Mouse (Mus musculus): Measurements from ENCODE around the gene Mypn. TPM values are rescaled to one million over a fixed set of nuclear protein-coding genes. Genes with fewer than 3 reads are reported as not detected.

The Mypn gene
- polyA plus RNA-seq (2016; fragmentation: Nextera tagmentation; extraction: Ambion mirVana), result not detected in 2 replicates

GRCm38 (mm10) chr10:63203728-63204127 lies at the start of gene Mypn:
Gene Mypn, minus strand, starts transcription at chr10:63203952.
- Histone ChIP-seq H3K4me1 (no peaks in the 10 kb centered on the region), H3K9ac (no peak within 1 kb of the TSS), H3K4me3 (replicated peaks) (no peak within 1 kb of the TSS), H3K27me3 (no peaks in the 10 kb centered on the region), H3K9me3 (no peaks in the 10 kb centered on the region), H3K36me3 (replicated peaks) (no peaks in the 10 kb centered on the region), H3K27ac (no peak within 1 kb of the TSS), H3K4me2 (no peak within 1 kb of the TSS)
- 90% methylated on average over 15 of the region's 15 CpGs for WGBS
- no peak for ATAC-seq (ENCODE audit: low FRiP score)

DNA sequence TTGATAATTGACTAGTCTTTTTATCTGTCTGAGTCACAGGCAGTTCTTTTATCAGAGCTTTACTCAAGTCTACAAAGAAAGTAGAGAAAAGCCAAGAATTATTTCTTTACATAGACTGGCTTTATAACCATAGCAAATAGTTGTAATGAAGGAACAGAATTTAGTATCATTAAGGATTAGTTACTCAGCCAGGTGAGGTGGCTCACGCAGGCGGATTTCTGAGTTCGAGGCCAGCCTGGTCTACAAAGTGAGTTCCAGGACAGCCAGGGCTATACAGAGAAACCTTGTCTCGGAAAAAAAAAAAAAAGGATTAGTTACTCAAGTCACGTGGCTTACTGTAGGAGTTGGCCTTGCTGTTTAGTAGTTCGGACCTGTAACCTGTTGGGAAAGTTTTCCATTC lies 44.7 kb upstream of the Mypn start:
- 92% methylated on average over 6 of the region's 6 CpGs for WGBS
- H3K4me3 ChIP-seq (replicated peaks), result no peak overlapping the region

DNA sequence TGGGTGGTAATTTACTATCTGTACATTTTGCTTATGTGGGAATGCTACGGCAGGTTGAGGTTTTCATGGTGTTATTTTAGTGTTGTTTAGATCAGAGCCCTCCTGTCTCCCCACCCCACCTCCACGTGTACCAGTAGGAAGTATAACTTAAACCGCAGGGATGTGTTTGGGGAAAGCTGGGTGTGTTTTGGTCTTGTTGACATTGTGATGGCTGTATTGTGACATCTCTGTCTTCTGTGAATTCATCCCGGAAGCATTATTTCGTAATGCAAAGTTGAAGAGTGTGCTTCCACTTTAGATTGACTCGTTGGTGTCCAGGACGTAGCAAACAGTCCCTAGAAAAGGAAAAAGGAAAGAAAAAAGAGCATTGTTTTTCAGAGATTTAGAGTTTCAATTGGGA lies 43.7 kb upstream of the Mypn start:
- no peaks in the 10 kb centered on the region for H3K27me3 ChIP-seq
- no peak overlapping the region for H3K9ac ChIP-seq
- H3K4me1 ChIP-seq, result peaks cover 21% of the 10 kb centered on the region
- no peak overlapping the region for H3K4me3 ChIP-seq (replicated peaks)
- 88% methylated on average over 7 of the region's 7 CpGs for whole genome bisulfite sequencing
- no peaks in the 10 kb centered on the region for H3K9me3 ChIP-seq
- H3K27ac ChIP-seq, result no peak overlapping the region
- no peak for ATAC-seq (ENCODE audit: low FRiP score)
- no peak overlapping the region for H3K4me2 ChIP-seq
- peaks cover 20% of the 10 kb centered on the region for H3K36me3 ChIP-seq (replicated peaks)

More for the DNA sequence above, 44.7 kb upstream of the Mypn start:
- H3K36me3 ChIP-seq (replicated peaks), result peaks cover 27% of the 10 kb centered on the region
- no peaks in the 10 kb centered on the region for H3K9me3 ChIP-seq
- H3K9ac ChIP-seq, result no peak overlapping the region
- no peak for ATAC-seq (ENCODE audit: low FRiP score)
- H3K27ac ChIP-seq, result no peak overlapping the region
- H3K27me3 ChIP-seq, result no peaks in the 10 kb centered on the region
- H3K4me2 ChIP-seq, result no peak overlapping the region
- H3K4me1 ChIP-seq, result peaks cover 14% of the 10 kb centered on the region

GRCm38 (mm10) chr10:63245846-63246245 lies 42.1 kb upstream of the Mypn start:
- H3K27ac ChIP-seq, result no peak overlapping the region
- peaks cover 16% of the 10 kb centered on the region for H3K36me3 ChIP-seq (replicated peaks)
- H3K9ac ChIP-seq, result no peak overlapping the region
- no peaks in the 10 kb centered on the region for H3K9me3 ChIP-seq
- H3K27me3 ChIP-seq, result no peaks in the 10 kb centered on the region
- peaks cover 25% of the 10 kb centered on the region for H3K4me1 ChIP-seq
- no peak for ATAC-seq (ENCODE audit: low FRiP score)
- no peak overlapping the region for H3K4me3 ChIP-seq (replicated peaks)
- WGBS, result 91% methylated on average over 3 of the region's 3 CpGs
- no peak overlapping the region for H3K4me2 ChIP-seq

- peak overlapping the region; percentile 62 for H3K4me2 ChIP-seq
- H3K4me3 ChIP-seq (replicated peaks), result peak overlapping the region; percentile 91
- H3K9ac ChIP-seq, result peak overlapping the region; percentile 90; the same call in 1 of the 2 replicates
- H3K27me3 ChIP-seq, result no peaks in the 10 kb centered on the region
- no peak for ATAC-seq (ENCODE audit: low FRiP score)
- no peak overlapping the region for H3K27ac ChIP-seq
- no peaks in the 10 kb centered on the region for H3K9me3 ChIP-seq
- peaks cover 25% of the 10 kb centered on the region for H3K4me1 ChIP-seq
- H3K36me3 ChIP-seq (replicated peaks), result peaks cover 6% of the 10 kb centered on the region
- 15% methylated on average over 5 of the region's 5 CpGs for WGBS
Observed at GRCm38 (mm10) chr10:63244746-63245145, 41.0 kb upstream of the Mypn start.

DNA sequence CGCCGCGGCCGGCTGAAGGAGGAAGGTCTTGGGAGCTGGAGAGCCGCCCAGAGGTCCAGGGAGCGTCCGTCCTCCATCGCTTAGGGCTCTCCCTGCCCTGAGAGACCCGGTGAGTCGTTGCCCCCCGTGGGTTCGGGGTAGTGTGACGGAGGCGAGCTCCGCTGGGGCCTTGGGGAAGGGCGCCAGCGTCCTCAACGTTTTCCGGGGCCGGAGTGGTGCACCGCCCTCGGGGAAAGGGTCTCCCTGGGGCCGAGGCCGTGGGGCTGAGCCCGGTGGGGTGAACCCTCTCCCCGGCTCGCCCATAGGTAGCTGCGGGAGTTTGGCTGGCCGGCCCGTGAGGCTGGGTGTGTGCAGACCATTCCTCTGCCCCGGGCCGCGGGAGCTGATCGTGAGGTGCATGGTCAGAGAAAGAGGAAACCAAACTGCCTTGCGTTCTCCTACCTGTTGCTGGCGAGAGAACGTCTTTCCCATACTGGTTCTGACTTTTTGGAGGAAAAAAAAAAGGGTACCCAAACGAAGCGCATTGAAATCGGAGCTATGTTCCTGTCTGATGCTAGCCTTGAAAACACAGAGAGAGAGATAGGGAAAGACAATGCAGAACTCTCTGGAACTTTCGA lies 40.4 kb upstream of the Mypn start:
- Histone ChIP-seq H3K9ac (peak overlapping the region; percentile 90), H3K9me3 (no peaks in the 10 kb centered on the region), H3K4me2 (peak overlapping the region; percentile 62), H3K4me1 (peaks cover 25% of the 10 kb centered on the region), H3K4me3 (replicated peaks) (peak overlapping the region; percentile 91), H3K27ac (peak overlapping the region; percentile 98), H3K27me3 (no peaks in the 10 kb centered on the region), H3K36me3 (replicated peaks) (peaks cover 4% of the 10 kb centered on the region)
- under 1% methylated on average over 41 of the region's 41 CpGs for WGBS
- ATAC-seq (ENCODE audit: low FRiP score), result peak; percentile 81

- Histone ChIP-seq H3K4me3 (replicated peaks) (peak within 1 kb of the TSS; percentile 91), H3K4me2 (peak within 1 kb of the TSS; percentile 62), H3K27ac (peak within 1 kb of the TSS; percentile 98), H3K4me1 (peaks cover 25% of the 10 kb centered on the region), H3K9me3 (no peaks in the 10 kb centered on the region), H3K27me3 (no peaks in the 10 kb centered on the region), H3K9ac (peak within 1 kb of the TSS; percentile 90), H3K36me3 (replicated peaks) (peaks cover 4% of the 10 kb centered on the region)
- WGBS, result under 1% methylated on average over 43 of the region's 44 CpGs
- ATAC-seq (ENCODE audit: low FRiP score), result peak; percentile 99
Observed at GRCm38 (mm10) chr10:63243493-63244054, 39.8 kb upstream of the Mypn start, which contains the start of gene Herc4. Gene Herc4, plus strand, starts transcription at chr10:63243810.

DNA sequence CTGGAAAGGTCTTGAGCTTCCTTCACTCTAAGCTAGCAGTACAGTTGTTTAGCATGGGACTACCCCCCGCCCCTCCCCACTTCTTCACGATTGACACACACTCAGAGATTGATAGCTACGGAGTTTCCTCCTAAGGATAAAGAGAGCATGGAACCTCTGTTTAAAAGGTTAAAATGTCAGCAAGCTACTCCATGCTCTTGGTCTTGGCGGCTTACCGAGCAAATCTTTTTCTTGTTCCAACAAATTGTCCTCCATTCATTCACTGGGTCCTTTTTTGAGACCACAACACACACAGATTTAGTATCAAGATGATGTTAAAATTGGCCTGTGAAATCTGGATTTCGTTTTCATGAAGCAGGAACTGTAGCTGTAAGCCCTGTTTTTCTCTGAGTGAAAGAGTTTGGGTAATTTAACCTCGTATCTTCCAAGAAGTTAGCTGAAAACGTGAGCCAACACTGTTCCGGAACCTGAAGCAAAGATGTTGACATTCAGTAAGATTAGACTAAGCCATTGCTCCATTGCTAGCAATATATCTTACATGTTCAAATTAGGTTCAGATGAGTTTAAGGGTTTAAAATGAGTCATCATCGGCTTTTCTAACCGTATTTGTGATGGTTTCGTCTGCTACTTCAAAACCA lies 39.2 kb upstream of the Mypn start:
- Histone ChIP-seq H3K9ac (peak overlapping the region; percentile 50; the same call in 1 of the 2 replicates), H3K4me3 (replicated peaks) (peak overlapping the region; percentile 91), H3K27me3 (no peaks in the 10 kb centered on the region), H3K4me1 (peaks cover 25% of the 10 kb centered on the region), H3K36me3 (replicated peaks) (peaks cover 4% of the 10 kb centered on the region), H3K9me3 (no peaks in the 10 kb centered on the region), H3K4me2 (peak overlapping the region; percentile 61), H3K27ac (no peak overlapping the region)
- WGBS, result 32% methylated on average over 12 of the region's 12 CpGs
- no peak for ATAC-seq (ENCODE audit: low FRiP score)

DNA sequence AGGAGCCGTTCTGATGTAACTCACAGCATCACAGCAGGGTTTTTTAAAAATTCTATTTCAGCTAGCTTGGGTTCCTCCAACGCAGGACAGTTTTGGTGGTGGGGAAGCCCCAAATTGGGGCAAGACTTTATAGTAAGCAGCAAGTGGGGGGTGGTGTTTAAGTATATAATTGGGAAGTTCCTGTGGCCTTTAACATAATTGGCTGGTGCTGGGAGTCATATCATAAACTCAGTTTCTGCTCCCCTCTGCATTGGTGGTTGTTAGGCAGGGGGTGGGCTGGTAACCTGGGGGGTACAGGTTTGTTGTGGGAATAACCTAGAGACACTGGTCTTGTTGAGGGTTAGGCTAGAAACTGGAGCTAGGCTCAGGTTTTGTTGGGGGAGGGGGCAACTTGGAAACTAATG lies 37.1 kb upstream of the Mypn start:
- Histone ChIP-seq H3K36me3 (replicated peaks) (peaks cover 4% of the 10 kb centered on the region), H3K4me3 (replicated peaks) (no peak overlapping the region), H3K27ac (no peak overlapping the region), H3K9ac (no peak overlapping the region), H3K4me1 (peaks cover 23% of the 10 kb centered on the region), H3K4me2 (no peak overlapping the region), H3K9me3 (no peaks in the 10 kb centered on the region), H3K27me3 (no peaks in the 10 kb centered on the region)
- no peak for ATAC-seq (ENCODE audit: low FRiP score)
- 81% methylated on average over 2 of the region's 2 CpGs for WGBS

DNA sequence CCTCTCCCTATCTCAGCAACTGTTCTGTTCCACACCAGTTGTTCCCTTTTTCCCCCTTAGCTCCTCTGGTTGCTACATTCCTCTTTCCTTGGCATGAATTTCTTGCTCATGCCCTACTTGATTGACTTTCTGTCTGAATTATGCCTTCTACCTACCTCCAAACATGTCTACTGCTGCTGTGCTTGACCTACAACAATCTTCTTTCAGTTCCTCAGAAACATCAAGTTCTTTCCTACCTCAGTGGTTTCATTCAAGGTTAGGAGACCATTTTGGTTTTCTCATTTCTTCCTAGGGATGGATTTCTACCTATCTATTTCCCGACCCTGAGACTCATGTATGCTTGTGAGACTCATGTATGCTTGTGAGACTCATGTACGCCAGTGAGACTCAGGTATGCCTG lies 36.1 kb upstream of the Mypn start:
- H3K27ac ChIP-seq, result no peak overlapping the region
- no peak overlapping the region for H3K4me3 ChIP-seq (replicated peaks)
- H3K36me3 ChIP-seq (replicated peaks), result no peaks in the 10 kb centered on the region
- no peaks in the 10 kb centered on the region for H3K27me3 ChIP-seq
- peaks cover 15% of the 10 kb centered on the region for H3K4me1 ChIP-seq
- 79% methylated on average over 2 of the region's 2 CpGs for WGBS
- H3K9ac ChIP-seq, result no peak overlapping the region
- no peak for ATAC-seq (ENCODE audit: low FRiP score)
- no peak overlapping the region for H3K4me2 ChIP-seq
- H3K9me3 ChIP-seq, result no peaks in the 10 kb centered on the region

DNA sequence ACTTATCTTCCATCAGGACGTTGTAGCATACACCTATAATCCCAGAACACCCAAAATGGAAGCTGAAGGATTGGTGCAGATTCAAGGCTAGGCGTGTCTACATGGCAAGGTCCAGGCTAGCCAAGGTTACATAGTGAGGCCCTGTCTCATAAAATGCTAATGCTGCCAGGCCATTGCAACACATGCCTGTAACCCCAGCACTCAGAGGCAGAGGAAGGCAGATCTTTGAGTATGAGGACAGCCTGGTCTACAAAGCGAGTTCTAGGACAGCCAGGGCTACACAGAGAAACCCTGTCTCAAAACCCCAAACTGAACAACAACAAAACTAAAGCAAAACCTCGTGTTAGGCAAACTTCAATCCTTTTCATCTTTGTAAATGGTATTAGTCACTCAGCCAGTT lies 34.3 kb upstream of the Mypn start:
- 79% methylated on average over 4 of the region's 4 CpGs for WGBS
- Histone ChIP-seq H3K36me3 (replicated peaks) (no peaks in the 10 kb centered on the region), H3K27ac (no peak overlapping the region), H3K9me3 (no peaks in the 10 kb centered on the region), H3K4me3 (replicated peaks) (no peak overlapping the region), H3K4me1 (peaks cover 11% of the 10 kb centered on the region), H3K9ac (no peak overlapping the region), H3K4me2 (no peak overlapping the region), H3K27me3 (no peaks in the 10 kb centered on the region)
- no peak for ATAC-seq (ENCODE audit: low FRiP score)

GRCm38 (mm10) chr10:63237206-63237605 lies 33.5 kb upstream of the Mypn start:
- H3K4me2 ChIP-seq, result no peak overlapping the region
- H3K4me1 ChIP-seq, result 0 out of 2 replicates have a peak, but pooled peaks cover 4% of the 10 kb centered on the region
- H3K27me3 ChIP-seq, result no peaks in the 10 kb centered on the region
- no peak overlapping the region for H3K9ac ChIP-seq
- ATAC-seq (ENCODE audit: low FRiP score), result no peak
- no peak overlapping the region for H3K27ac ChIP-seq
- 50% methylated on average over 2 of the region's 2 CpGs for WGBS
- H3K36me3 ChIP-seq (replicated peaks), result no peaks in the 10 kb centered on the region
- H3K4me3 ChIP-seq (replicated peaks), result no peak overlapping the region
- no peaks in the 10 kb centered on the region for H3K9me3 ChIP-seq
